Mouse (Mus musculus): ENCODE data around the gene Npdc1. TPM values are rescaled to one million over a fixed set of nuclear protein-coding genes. Genes with fewer than 3 reads are reported as not detected.

The Npdc1 gene
- polyA plus RNA-seq, 1 experiment from 2014 or later: 42.7 TPM

DNA sequence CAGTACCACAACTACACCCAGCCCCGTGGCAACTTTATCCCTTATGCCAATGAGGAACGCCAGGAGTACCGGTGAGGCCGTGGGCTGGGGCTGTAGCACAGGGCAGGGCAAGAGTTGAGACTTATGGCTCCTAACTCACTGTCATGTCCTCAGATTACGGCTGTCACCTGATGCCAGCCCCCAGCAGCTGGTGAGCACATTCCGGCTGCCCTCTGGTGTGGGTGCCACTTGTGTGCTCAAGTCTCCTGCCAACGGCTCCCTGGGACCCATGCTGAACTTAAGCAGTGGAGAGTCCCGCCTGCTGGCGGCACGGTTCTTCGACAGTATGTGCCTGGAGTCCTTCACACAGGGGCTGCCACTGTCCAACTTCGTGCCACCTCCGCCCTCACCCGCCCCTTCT lies 43.5 kb downstream of the Npdc1 start:
- 83% methylated on average over 14 of the region's 14 CpGs for WGBS
- Histone ChIP-seq H3K9ac (replicated peaks; ENCODE audit: low read depth) (no peak overlapping the region), H3K4me1 (ENCODE audit: insufficient read depth, low read depth, low read length) (no peaks in the 10 kb centered on the region), H3K4me2 (replicated peaks; ENCODE audit: low read depth, low read length) (no peak overlapping the region), H3K36me3 (ENCODE audit: insufficient read depth, low read length) (no peaks in the 10 kb centered on the region; the same call in 1 of the 2 replicates), H3K27ac (ENCODE audit: low read length) (no peak overlapping the region), H3K9me3 (ENCODE audit: low read length) (no peaks in the 10 kb centered on the region), H3K4me3 (ENCODE audit: low read depth, low read length) (no peak overlapping the region), H3K27me3 (replicated peaks; ENCODE audit: insufficient read depth, low read length) (no peaks in the 10 kb centered on the region)
- no peak for TF ChIP-seq CTCF (IDR thresholded peaks at IDR 0.05)
- TF ChIP-seq EP300 (IDR thresholded peaks at IDR 0.05): no peak
- no peak for ATAC-seq
- no peak for DNase-seq (ENCODE audit: low spot score)

DNA sequence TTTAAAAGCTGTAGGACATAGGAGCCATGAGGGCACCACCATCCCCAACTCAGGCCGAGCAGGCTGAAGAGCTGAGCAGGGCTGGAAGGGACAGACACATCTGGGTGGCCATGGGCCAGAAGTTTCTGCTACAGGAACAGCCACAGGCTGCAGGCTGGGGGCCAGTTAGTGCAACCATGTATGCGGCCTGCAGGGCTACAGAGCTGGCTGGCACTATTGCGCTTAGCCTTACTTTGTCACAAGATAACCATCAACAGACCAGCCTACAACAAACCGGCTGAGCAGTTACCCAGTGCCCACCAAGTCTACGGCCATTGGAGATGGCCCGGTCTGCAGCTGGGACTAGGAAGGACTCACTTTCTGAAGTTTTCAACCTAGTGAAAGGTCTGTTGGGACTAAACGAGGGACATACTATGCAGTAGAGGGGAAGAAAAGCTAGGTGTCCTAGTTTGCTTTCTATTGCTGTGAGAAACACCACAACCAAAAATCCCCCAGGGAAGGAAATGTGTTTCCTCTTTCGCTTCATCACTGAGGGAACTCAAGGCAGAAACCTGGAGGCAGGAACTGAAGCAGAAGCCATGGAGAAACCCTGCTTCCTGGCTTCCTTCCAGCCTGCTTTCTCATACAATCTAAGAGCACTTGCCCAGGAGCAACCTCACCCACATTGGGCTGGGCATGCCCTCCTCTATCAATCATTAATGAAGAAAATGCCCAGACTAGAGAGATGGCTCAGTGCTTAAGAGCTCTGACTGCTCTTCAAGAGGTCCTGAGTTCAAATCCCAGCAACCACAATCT lies 51.9 kb downstream of the Npdc1 start:
- TF ChIP-seq CTCF (IDR thresholded peaks at IDR 0.05): no peak
- no peak for TF ChIP-seq EP300 (IDR thresholded peaks at IDR 0.05)
- Histone ChIP-seq H3K27ac (ENCODE audit: low read length) (no peak overlapping the region), H3K9ac (replicated peaks; ENCODE audit: low read depth) (no peak overlapping the region), H3K36me3 (ENCODE audit: insufficient read depth, low read length) (no peaks in the 10 kb centered on the region), H3K4me3 (ENCODE audit: low read depth, low read length) (no peak overlapping the region), H3K9me3 (ENCODE audit: low read length) (no peaks in the 10 kb centered on the region), H3K4me1 (ENCODE audit: insufficient read depth, low read depth, low read length) (no peaks in the 10 kb centered on the region), H3K4me2 (replicated peaks; ENCODE audit: low read depth, low read length) (no peak overlapping the region), H3K27me3 (replicated peaks; ENCODE audit: insufficient read depth, low read length) (no peaks in the 10 kb centered on the region)
- ATAC-seq: no peak
- DNase-seq (ENCODE audit: low spot score): no peak
- WGBS: 72% methylated on average over 8 of the region's 8 CpGs

DNA sequence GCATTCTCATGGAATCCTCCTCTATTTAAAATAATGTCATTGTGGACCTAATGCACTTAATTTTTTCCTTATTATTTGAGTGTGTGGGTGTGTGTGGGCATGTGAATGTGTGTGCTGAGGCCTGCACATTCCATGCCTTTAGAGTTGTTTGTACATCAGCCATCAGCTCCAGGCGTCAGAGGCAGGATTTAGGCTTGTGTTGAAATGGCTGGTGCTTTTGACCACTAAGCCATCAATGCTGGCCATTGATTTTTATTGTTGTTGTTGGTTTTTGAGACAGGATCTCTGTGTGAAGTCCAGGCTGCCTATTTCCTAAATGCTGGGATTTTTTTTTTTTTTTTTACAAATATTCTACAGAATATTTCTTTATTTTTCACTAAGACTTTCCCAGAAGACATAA lies 53.8 kb downstream of the Npdc1 start:
- Histone ChIP-seq H3K4me1 (ENCODE audit: insufficient read depth, low read depth, low read length) (no peaks in the 10 kb centered on the region), H3K9ac (replicated peaks; ENCODE audit: low read depth) (no peak overlapping the region), H3K27ac (ENCODE audit: low read length) (no peak overlapping the region), H3K4me3 (ENCODE audit: low read depth, low read length) (no peak overlapping the region), H3K36me3 (ENCODE audit: insufficient read depth, low read length) (no peaks in the 10 kb centered on the region), H3K9me3 (ENCODE audit: low read length) (no peaks in the 10 kb centered on the region), H3K4me2 (replicated peaks; ENCODE audit: low read depth, low read length) (no peak overlapping the region), H3K27me3 (replicated peaks; ENCODE audit: insufficient read depth, low read length) (no peaks in the 10 kb centered on the region)
- no peak for ATAC-seq
- WGBS: 19% methylated on average over 1 of the region's 1 CpGs
- TF ChIP-seq CTCF (IDR thresholded peaks at IDR 0.05): no peak
- no peak for TF ChIP-seq EP300 (IDR thresholded peaks at IDR 0.05)
- no peak for DNase-seq (ENCODE audit: low spot score)

DNA sequence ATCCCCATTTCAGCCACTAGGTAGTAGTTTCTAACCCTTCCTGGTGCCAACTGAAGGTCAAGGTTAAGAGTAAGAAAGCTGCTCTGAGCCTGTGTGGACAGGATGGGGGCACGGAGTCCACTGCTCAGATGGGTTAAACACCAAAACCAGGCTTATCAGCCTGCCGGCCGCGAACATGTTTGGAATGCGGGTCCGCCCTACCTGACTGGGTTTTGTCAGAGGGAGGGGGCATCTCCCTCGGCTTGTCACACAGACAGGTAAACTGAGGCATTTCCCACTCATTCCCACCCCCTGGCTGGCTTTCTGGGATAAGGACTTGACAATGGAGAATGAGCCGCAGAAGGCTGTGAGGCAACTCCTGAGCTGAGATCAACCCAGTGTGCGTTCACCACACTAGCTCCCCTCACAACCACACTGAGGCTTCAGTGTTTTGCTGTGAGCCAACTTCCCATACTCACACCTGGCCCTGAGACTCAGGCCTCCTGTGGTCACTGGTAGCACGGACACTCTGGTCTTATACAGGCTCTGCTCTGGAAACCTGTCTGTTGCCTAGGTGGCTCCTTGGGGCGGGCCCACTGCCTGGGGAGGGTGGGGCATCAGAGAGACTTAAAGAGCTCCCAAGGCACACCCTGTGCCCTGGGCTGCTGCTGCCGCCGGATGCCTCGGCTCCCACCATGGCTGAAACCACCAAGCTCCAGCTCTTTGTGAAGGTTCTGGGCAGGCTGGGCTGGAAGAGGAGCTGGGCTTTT lies 57.2 kb downstream of the Npdc1 start, which contains the start of gene Clic3:
Clic3 (plus strand) TSS at position 634 of the 749 bp plus-strand sequence.
- DNase-seq (ENCODE audit: low spot score) (peak; percentile 91), ATAC-seq (peak; percentile 63)
- Histone ChIP-seq H3K9me3 (ENCODE audit: low read length) (no peaks in the 10 kb centered on the region), H3K4me3 (ENCODE audit: low read depth, low read length) (peak within 1 kb of the TSS; percentile 34), H3K27me3 (replicated peaks; ENCODE audit: insufficient read depth, low read length) (no peaks in the 10 kb centered on the region), H3K9ac (replicated peaks; ENCODE audit: low read depth) (peak within 1 kb of the TSS; percentile 63), H3K4me1 (ENCODE audit: insufficient read depth, low read depth, low read length) (peaks cover 8% of the 10 kb centered on the region; the same call in 1 of the 2 replicates), H3K4me2 (replicated peaks; ENCODE audit: low read depth, low read length) (peak within 1 kb of the TSS; percentile 54), H3K36me3 (ENCODE audit: insufficient read depth, low read length) (no peaks in the 10 kb centered on the region), H3K27ac (ENCODE audit: low read length) (peak within 1 kb of the TSS; percentile 96)
- TF ChIP-seq CTCF (IDR thresholded peaks at IDR 0.05) (peak; percentile 26; the same call in 1 of the 2 replicates), EP300 (IDR thresholded peaks at IDR 0.05) (0 out of 2 replicates have a peak, but pooled peaks have one; percentile 33)
- WGBS: 32% methylated on average over 14 of the region's 14 CpGs

DNA sequence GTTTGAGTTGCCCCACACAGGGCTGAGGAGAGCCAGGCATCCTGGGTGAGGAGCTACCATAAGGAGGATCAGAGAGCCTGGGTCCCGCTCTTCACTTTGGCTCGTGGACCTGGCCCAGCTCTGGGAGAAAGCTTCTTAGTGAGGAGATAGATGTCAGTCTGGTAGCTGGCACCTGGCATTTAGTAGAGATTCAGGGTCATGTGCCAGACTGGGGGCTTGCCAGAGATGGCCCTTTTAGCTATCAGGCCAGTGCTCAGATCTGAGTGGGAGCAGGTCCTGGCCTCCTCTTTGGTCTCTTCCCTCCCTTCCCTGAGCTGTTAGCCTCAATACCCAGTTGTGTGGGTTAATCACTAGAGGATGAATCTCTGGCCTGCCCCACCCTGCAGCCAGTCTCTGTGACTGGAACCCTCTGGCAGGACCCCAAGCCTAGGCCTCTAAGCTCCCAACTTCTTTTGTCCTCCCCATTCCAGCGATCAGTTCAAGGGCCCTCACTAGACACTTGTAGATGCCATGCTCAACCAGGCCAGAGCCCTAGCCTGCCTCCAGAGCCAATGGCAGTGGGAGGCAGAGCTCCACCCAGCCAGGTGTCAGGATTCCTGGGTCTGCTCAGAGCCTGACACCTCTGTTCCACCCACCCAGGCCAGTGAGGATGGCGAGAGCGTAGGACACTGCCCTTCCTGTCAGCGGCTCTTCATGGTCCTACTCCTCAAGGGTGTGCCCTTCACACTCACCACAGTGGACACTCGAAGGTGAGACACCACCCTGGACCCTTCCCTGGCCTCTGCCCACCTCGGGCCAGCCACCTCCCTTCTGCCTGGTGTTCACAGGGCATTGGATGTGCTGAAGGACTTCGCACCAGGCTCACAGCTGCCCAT lies 58.1 kb downstream of the Npdc1 start:
- H3K4me3 ChIP-seq (ENCODE audit: low read depth, low read length): peak overlapping the region; percentile 34
- no peaks in the 10 kb centered on the region for H3K36me3 ChIP-seq (ENCODE audit: insufficient read depth, low read length)
- no peaks in the 10 kb centered on the region for H3K27me3 ChIP-seq (replicated peaks; ENCODE audit: insufficient read depth, low read length)
- H3K4me1 ChIP-seq (ENCODE audit: insufficient read depth, low read depth, low read length): peaks cover 8% of the 10 kb centered on the region; the same call in 1 of the 2 replicates
- peak overlapping the region; percentile 54 for H3K4me2 ChIP-seq (replicated peaks; ENCODE audit: low read depth, low read length)
- peak overlapping the region; percentile 63 for H3K9ac ChIP-seq (replicated peaks; ENCODE audit: low read depth)
- TF ChIP-seq EP300 (IDR thresholded peaks at IDR 0.05) (peak; percentile 92), CTCF (IDR thresholded peaks at IDR 0.05) (no peak)
- H3K9me3 ChIP-seq (ENCODE audit: low read length): no peaks in the 10 kb centered on the region
- DNase-seq (ENCODE audit: low spot score) (peak; percentile 93), ATAC-seq (peak; percentile 64)
- peak overlapping the region; percentile 96 for H3K27ac ChIP-seq (ENCODE audit: low read length)
- 65% methylated on average over 9 of the region's 9 CpGs for WGBS
